Mouse (Mus musculus): ENCODE measurements around the gene Timmdc1. TPM values are rescaled to one million over a fixed set of nuclear protein-coding genes. Genes with fewer than 3 reads are reported as not detected.
"Not testable (repeated sequence)": the region's sequence is repeated elsewhere in the genome, so short reads cannot be mapped to it uniquely, and the experiment has no call there.

The Timmdc1 gene
- total RNA-seq, 2 experiments from 2014 or later: 32.2 to 33.4 TPM

DNA sequence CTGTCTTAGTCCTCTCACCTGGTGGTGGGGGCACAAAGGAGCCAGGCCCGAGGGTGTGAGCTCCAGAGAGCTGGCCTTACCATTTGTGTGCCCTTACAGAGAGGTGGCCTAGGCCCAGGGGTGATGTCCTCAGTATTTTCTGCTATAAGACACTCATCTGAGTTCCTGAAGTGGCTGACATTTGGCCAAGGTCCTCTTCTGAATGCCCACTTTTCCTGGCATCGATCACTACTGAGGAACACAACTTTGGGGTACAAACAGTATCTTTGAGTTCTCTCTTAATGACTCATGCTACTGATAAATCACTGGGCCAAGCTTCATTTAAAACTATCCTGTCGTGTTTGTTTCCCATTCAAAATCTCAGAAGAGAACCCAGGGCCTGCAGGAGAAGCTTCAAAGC lies 29.9 kb downstream of the Timmdc1 start:
- TF ChIP-seq CTCF (IDR thresholded peaks at IDR 0.05): no peak
- intact Hi-C loops (cut with DNase I): no loop called here
- Histone ChIP-seq H3K27ac (no peak overlapping the region), H3K4me3 (no peak overlapping the region)
- no peak for DNase-seq (ENCODE audit: extremely low spot score in 1 of 2, low spot score in 2 of 2)

GRCm38 (mm10) chr16:38483582-38484309 lies 38.7 kb downstream of the Timmdc1 start:
- no peak for DNase-seq (ENCODE audit: extremely low spot score in 1 of 2, low spot score in 2 of 2)
- TF ChIP-seq CTCF (IDR thresholded peaks at IDR 0.05): no peak
- peak overlapping the region; percentile 32 for H3K4me3 ChIP-seq
- intact Hi-C loops (cut with DNase I): loop anchor here (5.0 kb wide), 1 partner anchor 106 kb away; no protein-coding TSS in a partner anchor
- H3K27ac ChIP-seq: no peak overlapping the region

- intact Hi-C loops (cut with DNase I): loop anchor here (5.0 kb wide), 1 partner anchor 106 kb away; no protein-coding TSS in a partner anchor
- Histone ChIP-seq H3K4me3 (peak overlapping the region; percentile 32), H3K27ac (no peak overlapping the region)
- TF ChIP-seq CTCF (IDR thresholded peaks at IDR 0.05): peak; percentile 66
- DNase-seq (ENCODE audit: extremely low spot score in 1 of 2, low spot score in 2 of 2): no peak
These were observed 39.5 kb downstream of the Timmdc1 start for GRCm38 (mm10) chr16:38482780-38483562.

- no peak for TF ChIP-seq CTCF (IDR thresholded peaks at IDR 0.05)
- intact Hi-C loops (cut with DNase I): loop anchor here (5.0 kb wide), 1 partner anchor 104 kb away; no protein-coding TSS in a partner anchor
- Histone ChIP-seq H3K27ac (no peak overlapping the region), H3K4me3 (no peak overlapping the region)
- no peak for DNase-seq (ENCODE audit: extremely low spot score in 1 of 2, low spot score in 2 of 2)
These were observed 41.1 kb downstream of the Timmdc1 start for GRCm38 (mm10) chr16:38481327-38481726.

DNA sequence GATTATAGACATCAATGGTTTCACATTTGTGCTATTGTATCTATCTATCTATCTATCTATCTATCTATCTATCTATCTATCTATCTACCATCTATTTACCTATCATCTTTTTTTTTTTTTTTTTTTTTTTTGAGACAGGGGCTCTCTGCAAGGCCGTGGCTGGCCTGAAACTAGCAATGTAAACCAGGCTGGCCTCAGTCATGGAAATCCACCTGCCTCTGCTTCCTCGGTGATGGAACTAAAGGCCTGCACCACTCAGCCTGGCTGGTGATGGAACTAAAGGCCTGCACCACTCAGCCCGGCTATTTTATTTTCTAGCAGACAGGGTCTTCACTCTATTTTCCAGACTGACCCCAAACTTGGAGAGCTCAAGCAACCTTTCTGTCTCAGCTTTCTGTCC lies 44.2 kb downstream of the Timmdc1 start:
- H3K4me3 ChIP-seq: no peak overlapping the region
- no peak for TF ChIP-seq CTCF (IDR thresholded peaks at IDR 0.05)
- no peak overlapping the region for H3K27ac ChIP-seq
- no peak for DNase-seq (ENCODE audit: extremely low spot score in 1 of 2, low spot score in 2 of 2)
- intact Hi-C loops (cut with DNase I): no loop called here

DNA sequence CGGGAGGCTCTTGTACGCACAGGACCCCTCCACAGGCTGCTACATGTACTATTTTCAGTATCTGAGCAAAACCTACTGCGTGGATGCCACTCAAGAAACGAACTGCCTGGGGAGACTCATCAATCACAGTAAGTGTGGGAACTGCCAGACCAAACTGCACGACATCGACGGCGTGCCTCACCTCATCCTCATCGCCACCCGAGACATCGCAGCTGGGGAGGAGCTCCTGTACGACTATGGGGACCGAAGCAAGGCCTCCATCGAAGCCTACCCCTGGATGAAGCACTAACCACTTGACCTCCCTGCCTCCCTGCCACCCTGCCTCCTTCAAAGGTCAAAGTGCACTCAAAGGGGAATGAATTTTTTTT lies 45.2 kb downstream of the Timmdc1 start:
- H3K4me3 ChIP-seq: peak overlapping the region; percentile 50
- H3K27ac ChIP-seq; intact Hi-C loops (cut with DNase I); DNase-seq (ENCODE audit: extremely low spot score in 1 of 2, low spot score in 2 of 2): not testable (repeated sequence)

- intact Hi-C loops (cut with DNase I): no loop called here
- TF ChIP-seq CTCF (IDR thresholded peaks at IDR 0.05): no peak
- DNase-seq (ENCODE audit: extremely low spot score in 1 of 2, low spot score in 2 of 2): peak; percentile 25 to 37
These were observed 45.9 kb downstream of the Timmdc1 start for GRCm38 (mm10) chr16:38476312-38477240.

GRCm38 (mm10) chr16:38475681-38476311 lies 46.7 kb downstream of the Timmdc1 start:
- no peak overlapping the region for H3K27ac ChIP-seq
- no peak for DNase-seq (ENCODE audit: extremely low spot score in 1 of 2, low spot score in 2 of 2)
- no peak overlapping the region for H3K4me3 ChIP-seq
- no peak for TF ChIP-seq CTCF (IDR thresholded peaks at IDR 0.05)
- intact Hi-C loops (cut with DNase I): no loop called here

More at GRCm38 (mm10) chr16:38476312-38477240, 45.9 kb downstream of the Timmdc1 start:
- Histone ChIP-seq H3K27ac (peak overlapping the region; percentile 38), H3K4me3 (peak overlapping the region; percentile 50)

- H3K4me3 ChIP-seq: no peak overlapping the region
- intact Hi-C loops (cut with DNase I): no loop called here
- no peak overlapping the region for H3K27ac ChIP-seq
- no peak for DNase-seq (ENCODE audit: extremely low spot score in 1 of 2, low spot score in 2 of 2)
- no peak for TF ChIP-seq CTCF (IDR thresholded peaks at IDR 0.05)
These were observed 47.7 kb downstream of the Timmdc1 start for GRCm38 (mm10) chr16:38474677-38475286.

DNA sequence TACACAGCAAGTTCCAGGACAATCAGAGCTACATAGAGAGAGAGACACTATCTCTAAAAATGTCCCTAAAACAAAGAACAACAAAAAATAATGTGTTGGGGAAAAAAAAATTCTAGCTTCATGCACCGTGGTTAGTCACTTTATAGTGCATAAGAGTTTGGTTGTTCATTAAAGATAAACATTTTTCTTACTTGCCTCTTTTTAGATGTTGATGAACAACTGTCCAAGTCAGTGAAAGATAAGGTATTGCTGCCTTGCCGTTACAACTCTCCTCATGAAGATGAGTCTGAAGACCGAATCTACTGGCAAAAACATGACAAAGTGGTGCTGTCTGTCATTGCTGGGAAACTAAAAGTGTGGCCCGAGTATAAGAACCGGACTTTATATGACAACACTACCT lies 48.8 kb downstream of the Timmdc1 start:
- H3K4me3 ChIP-seq: no peak overlapping the region
- intact Hi-C loops (cut with DNase I): no loop called here

GRCm38 (mm10) chr16:38472507-38472873 lies 50.0 kb downstream of the Timmdc1 start:
- intact Hi-C loops (cut with DNase I): no loop called here
- TF ChIP-seq CTCF (IDR thresholded peaks at IDR 0.05): no peak
- Histone ChIP-seq H3K27ac (no peak overlapping the region), H3K4me3 (no peak overlapping the region)
- DNase-seq (ENCODE audit: extremely low spot score in 1 of 2, low spot score in 2 of 2): no peak

More for the DNA sequence above, 48.8 kb downstream of the Timmdc1 start:
- H3K27ac ChIP-seq: no peak overlapping the region
- TF ChIP-seq CTCF (IDR thresholded peaks at IDR 0.05): no peak
- no peak for DNase-seq (ENCODE audit: extremely low spot score in 1 of 2, low spot score in 2 of 2)

Measured in left cerebral cortex, adult 2 months (tissue).